In genomic region chr16:49698620-49699525, GRCm38 (mm10) we compare ENCODE assay signal across 8 mouse cellular contexts. TPM values are rescaled to one million over a fixed set of nuclear protein-coding genes. Genes with fewer than 3 reads are reported as not detected.
A peak's percentile ranks its signal among the peaks of the same experiment; 100 is the strongest.
DNase-seq lines count a peak whose midpoint lies in the region; ATAC-seq lines count a peak whose summit lies in the region.

Gene Ift57 (plus strand): TSS chr16:49699233.

- peak within 1 kb of the TSS; percentile 54 for H3K4me2 ChIP-seq in forebrain, embryonic 14.5 days (ENCODE audit: low read length)
- H3K4me2 ChIP-seq in neural tube, embryonic 15.5 days, result peak within 1 kb of the TSS; percentile 80

- no peaks in the 10 kb centered on the region for H3K36me3 ChIP-seq in forebrain, embryonic 14.5 days (ENCODE audit: control insufficient read depth, insufficient read depth, low read length)
- H3K36me3 ChIP-seq in neural tube, embryonic 15.5 days, result no peaks in the 10 kb centered on the region

- H3K9ac ChIP-seq in forebrain, embryonic 14.5 days (ENCODE audit: low read length), result peak within 1 kb of the TSS; percentile 54
- peak within 1 kb of the TSS; percentile 74 for H3K9ac ChIP-seq in neural tube, embryonic 15.5 days (replicated peaks)

- H3K27ac ChIP-seq in forebrain, embryonic 14.5 days (ENCODE audit: low read depth, low read length), result peak within 1 kb of the TSS; percentile 33; the same call in 1 of the 2 replicates
- peak within 1 kb of the TSS; percentile 88 for H3K27ac ChIP-seq in neural tube, embryonic 15.5 days (replicated peaks)

- peak; percentile 99 for ATAC-seq in forebrain, embryonic 14.5 days
- peak; percentile 100 for ATAC-seq in neural tube, embryonic 15.5 days (ENCODE audit: low FRiP score)

- peak within 1 kb of the TSS; percentile 44 for H3K4me3 ChIP-seq in forebrain, embryonic 14.5 days (ENCODE audit: low read depth, low read length)
- H3K4me3 ChIP-seq in neural tube, embryonic 15.5 days (replicated peaks), result peak within 1 kb of the TSS; percentile 91

- intact Hi-C loops in heart, postnatal 14 days (cut with DNase I), result loop anchor here (5.0 kb wide), 1 partner anchor 158 kb away; no protein-coding TSS in a partner anchor

- H3K9me3 ChIP-seq in forebrain, embryonic 14.5 days (replicated peaks; ENCODE audit: control insufficient read depth, low read length), result no peaks in the 10 kb centered on the region
- H3K9me3 ChIP-seq in neural tube, embryonic 15.5 days (replicated peaks), result no peaks in the 10 kb centered on the region

- 2% methylated on average over 53 of the region's 53 CpGs for WGBS in forebrain, embryonic 14.5 days
- WGBS in neural tube, embryonic 15.5 days, result 2% methylated on average over 50 of the region's 53 CpGs

- peak; percentile 96 for DNase-seq in ES-CJ7 (ENCODE audit: low read depth, low spot score)
- peak; percentile 98 for DNase-seq in cerebellum, adult 11 months
- DNase-seq in forebrain, embryonic 14.5 days (ENCODE audit: low spot score), result peak; percentile 100
- peak; percentile 98 to 99 for DNase-seq in heart, postnatal 14 days
- peak; percentile 99 for DNase-seq in layer of hippocampus, adult 11-12 months (ENCODE audit: low spot score)
- peak; percentile 97 to 98 for DNase-seq in lung, adult 18-20 months
- DNase-seq in testis, postnatal 14 days (ENCODE audit: low spot score), result peak; percentile 98

- no peaks in the 10 kb centered on the region for H3K27me3 ChIP-seq in forebrain, embryonic 14.5 days (replicated peaks; ENCODE audit: control insufficient read depth, insufficient read depth, low read length)
- H3K27me3 ChIP-seq in neural tube, embryonic 15.5 days (replicated peaks), result no peaks in the 10 kb centered on the region

- H3K4me1 ChIP-seq in forebrain, embryonic 14.5 days (ENCODE audit: control insufficient read depth, insufficient read depth, low read length), result peaks cover 6% of the 10 kb centered on the region; the same call in 1 of the 2 replicates
- H3K4me1 ChIP-seq in neural tube, embryonic 15.5 days, result peaks cover 26% of the 10 kb centered on the region

RNA-seq across cellular contexts. Expression of gene Ift57, which starts in this region (rescaled TPM):
- polyA plus RNA-seq in forebrain, embryonic 14.5 days (2014; fragmentation: Nextera tagmentation; extraction: Ambion mirVana), result 36.6 and 38.1 TPM in 2 replicates
- 10 to 100 TPM; 10.9 to 13.0 TPM for total RNA-seq in heart, postnatal 14 days (2021)
- polyA plus RNA-seq in neural tube, embryonic 15.5 days (2015; fragmentation: Nextera tagmentation; extraction: Ambion mirVana), result 38.7 and 39.4 TPM in 2 replicates

Comparison
In these comparisons a context has a peak if more than half of its experiments do, and no peak if none do; other contexts are left out.
1. Peak in every context shown above with its lines: DNase-seq, ATAC-seq, H3K4me3 ChIP-seq and H3K27ac ChIP-seq.